Mouse (Mus musculus): ENCODE results near the gene Cpb2.

DNA sequence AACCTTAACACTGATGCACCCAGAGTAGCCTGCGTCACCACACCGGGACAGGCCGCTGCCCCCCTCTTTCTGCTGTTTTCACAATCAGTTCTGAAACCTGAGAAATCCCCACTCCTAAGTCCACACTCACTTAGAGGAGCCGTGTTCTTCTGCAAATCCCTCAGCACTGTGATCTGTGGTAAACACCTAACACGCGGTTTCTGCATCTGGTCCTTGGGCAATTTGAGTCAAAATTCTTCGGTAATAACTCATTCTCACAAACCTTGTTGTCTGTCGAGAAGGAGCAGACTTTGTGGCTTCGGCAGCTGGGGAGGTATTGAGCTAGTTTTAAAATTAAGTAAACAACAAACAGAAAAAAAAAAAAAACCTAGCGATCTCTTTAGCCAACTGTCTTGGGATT is 49.2 kb upstream of the Cpb2 start:
- TF ChIP-seq CTCF (IDR thresholded peaks at IDR 0.05; ENCODE audit: low read depth) (no peak), EP300 (IDR thresholded peaks at IDR 0.05; ENCODE audit: low read depth) (no peak)

All from heart, postnatal 0 days (tissue).